Mouse (Mus musculus) ES-E14 (cell line): ENCODE data around the gene Praf2. TPM values are rescaled to one million over a fixed set of nuclear protein-coding genes. Genes with fewer than 3 reads are reported as not detected.
A peak's percentile ranks its signal among the peaks of the same experiment; 100 is the strongest.

Experiments
- DNase-seq: peaks from one replicate; pipeline ENCODE4 v3.0.0-alpha.2; 2013; ENCODE audit warnings: low read depth, low spot score
- H3K27ac ChIP-seq: 2 replicates; pipeline ENCODE4 v1.5.1; 2012; ENCODE audit warnings: low read depth, mild to moderate bottlenecking, low read length, moderate library complexity, mixed read lengths; ENCODE audit not compliant: poor library complexity, insufficient read depth, severe bottlenecking
- H3K36me3 ChIP-seq: 2 replicates; pipeline ENCODE4 v1.6.1; 2012; ENCODE audit warnings: mild to moderate bottlenecking, low read length, moderate library complexity, mixed read lengths; ENCODE audit not compliant: control insufficient read depth, poor library complexity, insufficient read depth, severe bottlenecking
- H3K4me1 ChIP-seq, 2 experiments: fragments of 150-350 bp in 1 of 2; sonication (generic) in 1 of 2; 2 replicates each; pipeline ENCODE4 v1.6.1; 2012; ENCODE audit warnings: low read length in 2 of 2, mild to moderate bottlenecking in 1 of 2, mixed read lengths in 1 of 2; ENCODE audit not compliant: control insufficient read depth in 2 of 2, insufficient read depth in 2 of 2, poor library complexity in 1 of 2
- H3K4me3 ChIP-seq, 2 experiments: fragments of 150-350 bp in 1 of 2; sonication (generic) in 1 of 2; 2 replicates each; pipeline ENCODE4 v1.5.1; 2012; ENCODE audit warnings: low read length in 2 of 2, low read depth in 1 of 2, mild to moderate bottlenecking in 1 of 2, mixed read lengths in 1 of 2; ENCODE audit not compliant: insufficient read depth in 1 of 2, poor library complexity in 1 of 2, severe bottlenecking in 1 of 2
- H3K9ac ChIP-seq: 2 replicates; pipeline ENCODE4 v1.6.1; 2012; ENCODE audit warnings: low read depth, mild to moderate bottlenecking, low read length, mixed read lengths; ENCODE audit not compliant: poor library complexity, insufficient read depth, severe bottlenecking
- H3K9me3 ChIP-seq: fragments of 150-350 bp; sonication (generic); 2 replicates; pipeline ENCODE4 v1.6.1; 2012; ENCODE audit warnings: low read depth, mild to moderate bottlenecking, low read length; ENCODE audit not compliant: control insufficient read depth, insufficient read depth
- CHD2 ChIP-seq: IDR thresholded peaks from 2 replicates; pipeline ENCODE4 v1.6.1; 2014; ENCODE audit warnings: mild to moderate bottlenecking, low read depth, low read length, inconsistent platforms
- HCFC1 ChIP-seq: IDR thresholded peaks from 2 replicates; pipeline ENCODE4 v1.6.1; 2012; ENCODE audit warnings: low read length, inconsistent platforms, borderline replicate concordance; ENCODE audit not compliant: insufficient read depth
- MAFK ChIP-seq: IDR thresholded peaks from 2 replicates; pipeline ENCODE4 v1.6.1; 2014; ENCODE audit warnings: mild to moderate bottlenecking, low read depth, low read length, inconsistent platforms; ENCODE audit not compliant: insufficient read depth
- ZC3H11A ChIP-seq: IDR thresholded peaks from 2 replicates; pipeline ENCODE4 v1.6.1; 2012; ENCODE audit warnings: low read depth, mild to moderate bottlenecking, inconsistent platforms, low read length, borderline replicate concordance
- ZNF384 ChIP-seq: IDR thresholded peaks from 2 replicates; pipeline ENCODE4 v1.6.1; 2012; ENCODE audit warnings: low read depth, low read length, inconsistent platforms
- in situ Hi-C, 2 experiments: fragments of 600-800 bp; cut with MboI; formaldehyde crosslinking; loops; one replicate each; pipeline ENCODE4 v1.15.1; 2025; ENCODE audit warnings: low sequenced_read_pairs in 2 of 2, inconsistent platforms in 1 of 2; ENCODE audit not compliant: unreplicated experiment in 2 of 2
- total RNA-seq: library from RNA; depleted of rRNA; stranded (reverse); fragments of 300-350 nt; gene quantifications from 2 replicates; pipeline ENCODE4 v1.2.3, GENCODE M21; 2012

Praf2 gene
- total RNA-seq, 1 experiment = 41.9 TPM

- Histone ChIP-seq H3K27ac (no peak within 1 kb of the TSS), H3K9me3 (no peaks in the 10 kb centered on the region), H3K9ac (peak within 1 kb of the TSS; percentile 63; the same call in 1 of the 2 replicates), H3K4me3 (peak within 1 kb of the TSS; percentile 42 to 53), H3K36me3 (no peaks in the 10 kb centered on the region), H3K4me1 (0 out of 4 replicates have a peak, but pooled peaks cover 0 to 2% of the 10 kb centered on the region in 2 experiments)
- in situ Hi-C loops = loop anchor here in 1 of 2 experiments (25.0 kb wide), 1 partner anchor 219 kb away; no protein-coding TSS in a partner anchor
- TF ChIP-seq HCFC1 = no peak
- TF ChIP-seq ZNF384 = no peak
- TF ChIP-seq MAFK = no peak
- TF ChIP-seq CHD2 = no peak
- TF ChIP-seq ZC3H11A = no peak
- no peak for DNase-seq
These were observed 47.4 kb upstream of the Praf2 start, which contains the start of gene Magix for GRCm38 (mm10) chrX:7680864-7681263. Magix (minus strand) TSS chrX:7681251.

- Histone ChIP-seq H3K9ac (no peak overlapping the region), H3K36me3 (no peaks in the 10 kb centered on the region), H3K4me1 (no peaks in the 10 kb centered on the region), H3K27ac (no peak overlapping the region), H3K4me3 (no peak overlapping the region), H3K9me3 (no peaks in the 10 kb centered on the region)
- in situ Hi-C loops = loop anchor here in 1 of 2 experiments (25.0 kb wide), 1 partner anchor 226 kb away; no protein-coding TSS in a partner anchor
- no peak for DNase-seq
- TF ChIP-seq ZNF384 (no peak), HCFC1 (no peak), ZC3H11A (no peak), CHD2 (no peak), MAFK (no peak)
These were observed 39.9 kb upstream of the Praf2 start for GRCm38 (mm10) chrX:7688321-7688720.

- no peaks in the 10 kb centered on the region for H3K4me1 ChIP-seq
- H3K9me3 ChIP-seq = no peaks in the 10 kb centered on the region
- no peak overlapping the region for H3K27ac ChIP-seq
- no peak for DNase-seq
- in situ Hi-C loops = loop anchor here in 1 of 2 experiments (25.0 kb wide), 1 partner anchor 228 kb away; no protein-coding TSS in a partner anchor
- H3K9ac ChIP-seq = no peak overlapping the region
- TF ChIP-seq ZNF384 (no peak), CHD2 (no peak), HCFC1 (no peak), MAFK (no peak), ZC3H11A (no peak)
- no peaks in the 10 kb centered on the region for H3K36me3 ChIP-seq
- H3K4me3 ChIP-seq = no peak overlapping the region
These were observed 37.8 kb upstream of the Praf2 start for GRCm38 (mm10) chrX:7690486-7690885.

- H3K9me3 ChIP-seq = no peaks in the 10 kb centered on the region
- no peak overlapping the region for H3K4me3 ChIP-seq
- no peaks in the 10 kb centered on the region for H3K4me1 ChIP-seq
- no peaks in the 10 kb centered on the region for H3K36me3 ChIP-seq
- H3K9ac ChIP-seq = no peak overlapping the region
- TF ChIP-seq CHD2 (no peak), MAFK (no peak), HCFC1 (no peak), ZNF384 (no peak)
- no peak overlapping the region for H3K27ac ChIP-seq
- in situ Hi-C loops = loop anchor here in 1 of 2 experiments (25.0 kb wide), 1 partner anchor 231 kb away; no protein-coding TSS in a partner anchor
- no peak for DNase-seq
These were observed 35.4 kb upstream of the Praf2 start for GRCm38 (mm10) chrX:7692862-7693261.
